Mouse (Mus musculus): ENCODE data around the gene 1700067P10Rik.

GRCm38 (mm10) chr17:48064196-48064843 is 24.8 kb upstream of the 1700067P10Rik start:
- TF ChIP-seq EP300 (IDR thresholded peaks at IDR 0.05) (no peak), CTCF (IDR thresholded peaks at IDR 0.05) (no peak)
